Mouse (Mus musculus) midbrain, embryonic 15.5 days (tissue): ENCODE data around the gene Fes. TPM values are rescaled to one million over a fixed set of nuclear protein-coding genes. Genes with fewer than 3 reads are reported as not detected.
"Not testable (repeated sequence)": the region's sequence is repeated elsewhere in the genome, so short reads cannot be mapped to it uniquely, and the experiment has no call there.

Experiments used
- ATAC-seq: fragments of 200-750 bp; cut with Nextera tagmentation; replicated peaks from 2 replicates; pipeline ENCODE4 v1.8.0; 2017; ENCODE audit warnings: moderate TSS enrichment
- H3K27ac ChIP-seq: fragments of 300-500 bp; sonication (generic); 2 replicates; pipeline ENCODE4 v1.5.1; 2015; ENCODE audit warnings: mild to moderate bottlenecking, inconsistent platforms
- H3K27me3 ChIP-seq: fragments of 300-500 bp; sonication (generic); replicated peaks from 2 replicates; pipeline ENCODE4 v1.6.1; 2015; ENCODE audit warnings: inconsistent platforms
- H3K36me3 ChIP-seq: fragments of 300-500 bp; sonication (generic); replicated peaks from 2 replicates; pipeline ENCODE4 v1.6.1; 2015; ENCODE audit warnings: inconsistent platforms
- H3K4me1 ChIP-seq: fragments of 300-500 bp; sonication (generic); 2 replicates; pipeline ENCODE4 v1.6.1; 2015; ENCODE audit warnings: inconsistent platforms
- H3K4me2 ChIP-seq: fragments of 300-500 bp; sonication (generic); 2 replicates; pipeline ENCODE4 v1.6.1; 2015; ENCODE audit warnings: inconsistent platforms, mild to moderate bottlenecking, moderate library complexity
- H3K4me3 ChIP-seq: fragments of 300-500 bp; sonication (generic); 2 replicates; pipeline ENCODE4 v1.5.1; 2015; ENCODE audit warnings: mild to moderate bottlenecking, inconsistent platforms
- H3K9ac ChIP-seq: fragments of 300-500 bp; sonication (generic); 2 replicates; pipeline ENCODE4 v1.6.1; 2015; ENCODE audit warnings: mild to moderate bottlenecking, inconsistent platforms
- H3K9me3 ChIP-seq: fragments of 300-500 bp; sonication (generic); 2 replicates; pipeline ENCODE4 v1.6.1; 2016; ENCODE audit warnings: inconsistent platforms
- WGBS: fragments of 180-500 bp; shearing (Covaris S2); methylation state at CpG from one replicate; pipeline ENCODE4 v1.1.7; 2015; ENCODE audit warnings: mixed read lengths; 5-methylcytosine and 5-hydroxymethylcytosine counted together
- polyA plus RNA-seq: library from polyadenylated mRNA; unstranded; fragments of >200 nt; fragmentation: Nextera tagmentation; extraction: Ambion mirVana; gene quantifications from 2 replicates; pipeline ENCODE4 v1.2.1, GENCODE M21; 2015

Gene Fes
- polyA plus RNA-seq, 1 experiment from 2014 or later = 4.4 TPM

DNA sequence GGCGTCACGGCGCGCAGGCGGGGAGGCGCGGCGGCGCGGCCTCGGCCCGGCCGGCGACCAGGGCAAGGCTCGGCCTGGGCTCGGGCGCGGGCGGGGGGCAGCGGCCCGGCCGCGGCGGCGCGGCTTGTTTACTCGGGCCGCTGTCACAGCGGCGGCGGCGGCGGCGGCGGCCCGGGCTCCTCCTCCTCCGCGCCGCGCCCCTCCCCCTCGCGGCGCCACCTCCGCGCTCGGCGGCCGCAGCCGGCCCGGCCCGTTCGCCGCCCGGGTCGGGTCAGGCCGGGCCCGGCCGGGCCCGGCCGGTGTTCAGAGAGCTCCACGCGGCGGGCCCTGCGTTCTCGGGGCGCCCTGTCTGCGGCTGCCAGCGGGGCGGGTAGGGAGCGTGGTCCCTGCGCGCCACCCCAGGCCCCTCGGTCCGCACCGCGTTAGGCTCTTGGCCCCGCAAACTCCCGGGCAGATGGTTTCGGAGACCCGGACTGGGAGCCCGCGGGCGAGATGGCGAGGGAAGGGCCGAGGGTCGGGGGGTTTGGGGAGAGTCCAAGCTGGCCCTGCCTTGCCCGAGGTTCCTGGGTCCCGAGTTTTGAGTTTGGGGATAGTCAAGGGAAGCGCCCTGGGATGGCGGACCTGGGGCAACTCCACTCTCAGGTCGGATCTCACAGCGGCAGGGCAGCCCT lies 15.0 kb upstream of the Fes start:
- Histone ChIP-seq H3K9me3 (no peaks in the 10 kb centered on the region), H3K9ac (peak overlapping the region; percentile 92), H3K27ac (peak overlapping the region; percentile 83), H3K4me1 (peaks cover 26% of the 10 kb centered on the region), H3K36me3 (no peaks in the 10 kb centered on the region), H3K4me2 (peak overlapping the region; percentile 84), H3K4me3 (peak overlapping the region; percentile 92), H3K27me3 (no peaks in the 10 kb centered on the region; the same call in 1 of the 2 replicates)
- under 1% methylated on average over 65 of the region's 92 CpGs for WGBS
- ATAC-seq = peak; percentile 79

DNA sequence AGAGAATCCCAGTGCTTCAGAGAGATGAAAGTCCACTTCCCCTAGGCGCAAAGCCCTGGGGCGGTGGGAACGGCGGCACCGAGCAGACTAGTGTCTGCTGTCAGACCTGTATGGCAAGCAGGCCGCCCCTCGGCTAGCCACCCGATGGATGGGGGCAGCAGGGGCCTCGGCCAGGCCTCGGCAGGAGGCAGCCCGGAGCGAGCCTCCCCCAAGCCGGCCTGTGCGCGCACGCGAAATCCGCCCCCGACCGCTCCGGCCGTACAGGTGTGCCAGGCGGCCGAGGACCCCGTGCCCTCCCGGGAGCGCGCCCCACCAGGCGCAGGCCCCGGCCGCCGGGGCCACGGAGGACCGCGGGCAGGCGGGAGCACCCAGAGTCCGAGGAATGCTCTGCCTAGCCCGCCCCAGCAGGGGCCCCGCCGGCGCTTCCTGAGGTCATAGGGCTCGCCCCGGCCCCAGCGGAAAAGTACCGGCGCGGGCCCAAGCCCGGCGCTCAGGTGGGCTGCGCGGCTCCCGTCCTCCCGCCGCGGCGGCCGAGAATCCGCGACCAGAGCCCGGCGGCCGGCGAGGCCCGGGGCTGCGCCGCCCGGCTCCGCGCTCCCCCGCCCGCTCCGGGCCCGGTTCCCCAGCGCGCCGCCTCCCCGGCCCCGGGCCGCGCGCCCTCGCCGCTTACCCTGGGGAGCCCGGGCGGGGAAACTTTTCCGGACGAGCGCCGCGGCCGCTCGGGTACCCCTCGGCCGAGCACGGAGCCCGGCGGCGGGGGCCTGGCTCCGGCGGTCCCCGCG lies 14.3 kb upstream of the Fes start:
- Histone ChIP-seq H3K9me3 (no peaks in the 10 kb centered on the region), H3K36me3 (0 out of 2 replicates have a peak, but pooled peaks cover under 1% of the 10 kb centered on the region), H3K4me1 (peaks cover 26% of the 10 kb centered on the region), H3K27me3 (no peaks in the 10 kb centered on the region; the same call in 1 of the 2 replicates), H3K4me3 (peak overlapping the region; percentile 92), H3K4me2 (peak overlapping the region; percentile 84), H3K9ac (peak overlapping the region; percentile 92), H3K27ac (peak overlapping the region; percentile 83)
- ATAC-seq = peak; percentile 66
- WGBS = under 1% methylated on average over 56 of the region's 102 CpGs

DNA sequence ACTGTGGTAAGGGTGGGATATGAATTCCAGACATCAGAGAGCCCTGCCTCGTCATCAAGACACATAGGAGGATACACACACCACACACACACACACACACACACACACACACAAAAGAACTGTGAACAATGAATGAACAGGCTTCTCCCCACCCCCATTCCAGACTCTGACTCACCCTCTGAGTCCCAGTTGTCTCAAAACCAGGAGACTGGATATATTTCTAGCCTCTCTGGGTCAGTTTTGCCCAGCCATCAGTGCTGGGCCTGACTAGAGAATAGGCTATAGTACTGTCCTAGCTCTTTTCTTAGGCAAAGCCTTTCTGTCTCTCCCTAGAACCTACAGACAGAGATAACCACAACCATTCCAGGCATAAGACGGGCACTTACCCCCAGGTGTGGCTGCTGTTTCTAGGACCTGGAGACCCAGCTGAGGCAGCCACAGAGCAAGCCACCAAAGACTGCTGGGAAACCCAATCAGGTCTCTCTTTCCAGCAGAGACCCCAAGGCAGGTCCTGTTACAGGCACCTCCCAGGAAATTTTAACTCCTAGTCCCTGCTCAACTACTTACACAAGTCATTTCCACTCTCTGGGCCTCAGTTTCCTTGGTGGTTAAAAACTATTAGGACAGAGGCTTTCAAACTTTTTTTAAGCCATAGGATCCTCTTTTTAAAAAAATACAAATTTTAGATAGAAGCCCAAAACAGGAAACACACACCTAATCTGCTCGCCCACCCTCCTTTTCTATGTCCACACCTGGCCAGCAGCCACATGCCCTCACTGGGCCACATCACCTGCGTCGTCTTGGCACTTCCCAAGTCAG lies 13.5 kb upstream of the Fes start:
- Histone ChIP-seq H3K27ac (peak overlapping the region; percentile 83), H3K27me3 (no peaks in the 10 kb centered on the region; the same call in 1 of the 2 replicates), H3K4me3 (peak overlapping the region; percentile 92), H3K36me3 (peaks cover 7% of the 10 kb centered on the region), H3K4me1 (peaks cover 26% of the 10 kb centered on the region), H3K9me3 (no peaks in the 10 kb centered on the region), H3K4me2 (peak overlapping the region; percentile 84), H3K9ac (peak overlapping the region; percentile 92)
- ATAC-seq = no peak; the same call in 1 of the 2 replicates
- 27% methylated on average over 5 of the region's 5 CpGs for WGBS

DNA sequence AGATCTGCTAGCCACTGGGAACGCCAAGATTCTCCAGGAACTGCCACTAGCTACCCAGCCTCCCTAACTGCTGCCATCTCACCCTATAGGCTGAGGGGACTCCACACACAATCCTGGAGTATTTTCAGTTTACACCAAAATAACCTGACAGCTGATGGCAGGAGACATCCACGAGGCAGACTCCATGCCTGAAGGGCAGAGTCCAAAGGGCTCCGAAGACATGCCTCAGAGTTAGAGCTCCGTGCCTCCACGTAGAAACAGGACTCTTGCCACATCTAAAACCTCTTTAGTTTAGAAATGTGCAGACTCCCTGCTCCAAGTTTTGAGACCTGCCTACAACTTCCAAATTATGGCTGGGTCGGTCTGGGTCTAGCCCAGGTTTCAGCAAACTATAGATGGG lies 12.8 kb upstream of the Fes start:
- Histone ChIP-seq H3K36me3 (peaks cover 8% of the 10 kb centered on the region), H3K4me3 (no peak overlapping the region), H3K27me3 (no peaks in the 10 kb centered on the region; the same call in 1 of the 2 replicates), H3K4me1 (peaks cover 26% of the 10 kb centered on the region), H3K9ac (no peak overlapping the region), H3K4me2 (peak overlapping the region; percentile 84), H3K27ac (no peak overlapping the region), H3K9me3 (no peaks in the 10 kb centered on the region)
- WGBS = 79% methylated on average over 6 of the region's 6 CpGs
- ATAC-seq = no peak

DNA sequence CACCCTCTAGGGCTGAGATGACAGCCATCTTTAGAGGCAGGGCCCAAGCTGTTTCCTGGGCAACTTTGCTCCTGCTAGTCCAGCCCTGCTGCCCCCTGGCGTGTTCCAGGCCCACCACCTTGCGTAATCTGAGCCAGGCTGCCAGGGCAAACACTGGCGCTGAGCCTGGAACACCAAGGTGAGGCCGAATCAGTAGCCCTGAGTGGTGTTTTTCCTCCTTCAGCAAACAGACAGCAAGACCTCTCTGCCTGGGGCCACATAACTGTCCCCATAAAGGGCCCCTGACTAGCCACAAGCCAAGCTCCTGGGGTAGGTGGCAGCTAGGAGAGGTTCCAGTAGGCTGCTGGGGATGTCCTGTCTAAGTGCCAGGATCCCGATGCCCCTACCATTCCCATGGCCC lies 12.4 kb upstream of the Fes start:
- no peak overlapping the region for H3K9ac ChIP-seq

DNA sequence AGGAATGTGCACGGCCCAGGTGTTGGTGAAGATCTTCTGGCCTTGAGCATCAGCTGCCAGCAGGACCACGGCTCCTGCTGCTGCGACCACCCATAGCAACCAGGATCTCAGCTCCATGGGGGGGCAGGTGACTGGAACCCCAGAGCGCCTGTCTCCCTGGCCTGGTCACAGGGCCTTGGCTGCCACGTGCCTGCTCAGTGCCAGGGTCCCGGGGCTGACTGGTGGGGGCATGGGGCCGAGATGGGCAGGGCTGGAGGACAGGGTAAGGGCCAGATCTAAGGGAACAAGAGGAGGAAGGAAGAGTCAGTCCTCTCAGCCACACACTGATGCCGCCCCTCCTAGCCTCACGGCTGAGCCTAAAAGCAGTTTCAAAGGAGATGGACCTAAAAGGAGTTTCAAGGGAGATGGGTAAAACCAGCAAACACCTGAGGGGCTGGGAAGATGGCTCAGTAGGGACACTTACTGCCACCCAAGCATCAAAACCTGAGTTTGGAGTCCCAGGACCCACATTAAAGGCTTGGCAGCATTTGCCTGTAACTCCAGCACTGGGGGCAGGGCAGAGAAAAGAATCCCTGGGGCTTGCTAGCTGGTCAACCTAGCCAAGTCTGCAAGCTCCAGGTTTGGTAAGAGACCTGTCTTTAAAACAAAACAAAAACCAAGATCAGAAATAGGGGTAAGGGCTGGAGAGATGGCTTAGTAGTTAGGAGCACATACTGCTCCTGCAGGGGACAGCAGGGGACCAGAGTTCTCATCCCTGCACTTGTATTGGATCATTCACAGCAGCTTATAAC lies 11.1 kb upstream of the Fes start:
- Histone ChIP-seq H3K27me3 (no peaks in the 10 kb centered on the region), H3K4me3 (no peak overlapping the region), H3K27ac (no peak overlapping the region), H3K9me3 (no peaks in the 10 kb centered on the region), H3K4me1 (peaks cover 26% of the 10 kb centered on the region), H3K36me3 (peaks cover 18% of the 10 kb centered on the region), H3K9ac (no peak overlapping the region), H3K4me2 (no peak overlapping the region)
- no peak for ATAC-seq
- WGBS = 73% methylated on average over 9 of the region's 9 CpGs

More for the DNA sequence above, 12.4 kb upstream of the Fes start:
- Histone ChIP-seq H3K4me2 (peak overlapping the region; percentile 15), H3K36me3 (peaks cover 12% of the 10 kb centered on the region), H3K27ac (no peak overlapping the region), H3K4me1 (peaks cover 26% of the 10 kb centered on the region), H3K9me3 (no peaks in the 10 kb centered on the region), H3K27me3 (no peaks in the 10 kb centered on the region; the same call in 1 of the 2 replicates), H3K4me3 (no peak overlapping the region)
- ATAC-seq = no peak
- WGBS = 52% methylated on average over 5 of the region's 5 CpGs

DNA sequence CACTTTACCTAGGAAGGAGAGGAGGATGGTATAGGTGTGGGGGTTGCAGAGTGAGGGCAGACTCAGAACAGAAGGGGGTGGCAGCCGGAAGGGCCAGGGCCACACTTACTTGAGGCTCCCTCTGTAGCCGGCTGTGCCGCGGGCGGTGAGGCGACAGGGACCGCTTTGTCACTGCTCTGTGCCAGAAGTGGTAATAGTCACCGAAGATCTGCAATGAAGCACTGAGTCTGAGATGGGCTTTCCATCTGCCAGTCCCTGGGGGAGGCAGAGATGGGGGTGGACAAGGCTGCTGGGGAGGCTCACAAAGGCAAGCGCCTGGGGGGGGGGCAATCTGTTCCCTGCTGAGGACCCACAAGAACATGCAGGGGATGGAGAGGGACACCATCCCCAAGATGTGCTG lies 10.2 kb upstream of the Fes start:
- no peaks in the 10 kb centered on the region for H3K27me3 ChIP-seq
- ATAC-seq = no peak
- H3K27ac ChIP-seq = no peak overlapping the region
- H3K4me3 ChIP-seq = no peak overlapping the region
- H3K9me3 ChIP-seq = no peaks in the 10 kb centered on the region
- no peak overlapping the region for H3K4me2 ChIP-seq
- 86% methylated on average over 9 of the region's 9 CpGs for WGBS
- H3K4me1 ChIP-seq = peaks cover 22% of the 10 kb centered on the region
- H3K9ac ChIP-seq = no peak overlapping the region
- H3K36me3 ChIP-seq = peaks cover 18% of the 10 kb centered on the region

DNA sequence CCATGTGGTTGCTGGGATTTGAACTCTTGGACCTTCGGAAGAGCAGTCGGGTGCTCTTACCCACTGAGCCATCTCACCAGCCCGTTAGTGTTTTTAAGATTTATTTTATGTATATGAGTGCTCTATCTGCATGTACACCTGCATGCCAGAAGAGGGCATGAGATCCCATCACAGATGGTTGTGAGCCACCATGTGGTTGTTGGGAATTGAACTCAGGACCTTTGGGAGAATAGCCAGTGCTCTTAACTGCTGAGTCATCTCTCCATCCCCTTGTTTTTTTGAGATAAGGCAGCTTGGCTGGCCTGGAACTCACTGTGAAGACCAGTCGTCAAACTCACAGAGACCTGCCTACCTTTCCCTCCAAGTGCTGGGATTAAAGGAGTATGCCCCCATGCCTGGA lies 8.7 kb upstream of the Fes start:
- Histone ChIP-seq H3K36me3 (peaks cover 31% of the 10 kb centered on the region), H3K4me1 (peaks cover 17% of the 10 kb centered on the region)
- not testable (repeated sequence) for H3K27ac ChIP-seq, H3K9ac ChIP-seq, H3K4me3 ChIP-seq, H3K4me2 ChIP-seq, H3K9me3 ChIP-seq, H3K27me3 ChIP-seq, ATAC-seq
- WGBS = 95% methylated on average over 4 of the region's 4 CpGs

DNA sequence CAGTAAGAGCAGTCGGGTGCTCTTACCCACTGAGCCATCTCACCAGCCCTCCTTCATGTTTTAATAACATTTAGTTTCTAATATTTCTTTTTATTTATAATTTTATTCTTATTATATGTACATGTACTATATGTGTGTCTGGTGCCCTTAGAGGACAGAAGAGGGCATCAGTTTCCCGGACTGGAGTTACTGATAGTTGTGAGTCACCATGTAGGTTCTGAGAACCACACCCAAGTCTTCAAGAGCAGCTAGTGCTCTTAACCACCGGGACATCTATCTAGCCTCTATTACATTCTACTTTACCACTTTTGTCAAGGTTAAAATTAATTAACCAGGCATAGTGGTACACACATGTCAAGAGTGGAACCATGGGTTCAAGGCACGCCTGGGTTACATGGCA lies 6.9 kb upstream of the Fes start:
- Histone ChIP-seq H3K9ac (no peak overlapping the region), H3K4me1 (no peaks in the 10 kb centered on the region; the same call in 1 of the 2 replicates), H3K9me3 (no peaks in the 10 kb centered on the region), H3K27ac (no peak overlapping the region), H3K4me3 (no peak overlapping the region), H3K27me3 (no peaks in the 10 kb centered on the region), H3K36me3 (peaks cover 42% of the 10 kb centered on the region), H3K4me2 (no peak overlapping the region)
- whole genome bisulfite sequencing = 89% methylated on average over 4 of the region's 4 CpGs
- ATAC-seq = no peak

DNA sequence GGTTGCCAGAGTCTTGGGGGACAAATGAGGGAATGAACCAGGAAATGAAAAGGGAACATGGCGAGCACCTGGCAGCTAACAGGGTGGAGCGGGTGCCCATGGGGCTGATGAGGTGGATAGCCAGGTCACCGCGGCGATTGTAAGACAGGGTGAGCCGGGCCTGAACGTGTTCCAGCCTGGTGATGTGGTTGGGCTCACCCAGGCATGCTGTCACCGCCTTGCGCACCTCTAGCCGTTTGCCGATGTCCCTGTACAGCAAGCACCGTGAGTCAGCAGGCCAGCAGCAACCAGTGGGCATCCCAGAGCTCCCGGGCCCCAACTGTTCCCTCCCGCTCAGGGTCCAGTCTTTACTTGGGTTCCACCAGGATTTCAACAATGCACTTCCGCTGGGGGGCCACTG lies 4.4 kb upstream of the Fes start:
- peaks cover 42% of the 10 kb centered on the region for H3K36me3 ChIP-seq
- H3K4me2 ChIP-seq = no peak overlapping the region
- no peak for ATAC-seq
- H3K9me3 ChIP-seq = no peaks in the 10 kb centered on the region
- H3K27me3 ChIP-seq = 0 out of 2 replicates have a peak, but pooled peaks cover under 1% of the 10 kb centered on the region
- H3K4me1 ChIP-seq = peaks cover 9% of the 10 kb centered on the region
- no peak overlapping the region for H3K4me3 ChIP-seq
- no peak overlapping the region for H3K9ac ChIP-seq
- WGBS = 94% methylated on average over 15 of the region's 15 CpGs
- H3K27ac ChIP-seq = no peak overlapping the region

DNA sequence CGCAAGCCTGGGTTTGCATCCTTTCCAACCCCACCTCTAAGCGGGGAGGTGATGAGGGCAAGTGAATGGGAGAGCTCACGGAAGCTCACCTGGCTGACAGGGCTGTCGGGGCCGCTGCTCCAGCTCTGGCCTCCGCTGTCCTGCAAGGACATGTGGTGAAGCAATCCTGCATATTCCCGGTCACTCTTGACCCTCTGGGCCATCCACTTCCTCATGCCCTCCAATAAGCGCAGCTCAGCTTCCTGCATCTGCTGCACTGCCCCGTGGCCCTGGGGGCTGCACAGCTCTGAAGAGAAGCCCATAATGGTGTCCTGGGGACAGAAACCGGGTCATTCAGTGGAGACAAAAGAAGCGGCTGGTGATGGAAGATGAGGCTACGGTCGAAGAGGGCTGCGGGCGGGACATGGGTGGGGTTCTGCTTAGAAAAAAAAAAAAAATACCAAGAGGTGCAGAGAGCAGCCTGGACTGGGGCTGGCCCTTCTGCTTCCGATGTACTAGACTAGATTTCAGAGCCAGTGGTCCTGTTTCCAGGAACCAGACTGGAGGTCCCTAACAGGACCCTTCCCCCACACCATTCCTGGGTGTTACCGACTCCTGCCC lies 613 bp downstream of the Fes start:
- H3K4me2 ChIP-seq = peak overlapping the region; percentile 26; the same call in 1 of the 2 replicates

More for the DNA sequence above, 613 bp downstream of the Fes start:
- ATAC-seq = 0 out of 2 replicates have a peak, but pooled peaks have one; percentile 15
- Histone ChIP-seq H3K27ac (no peak overlapping the region), H3K4me3 (peak overlapping the region; percentile 2; the same call in 1 of the 2 replicates), H3K36me3 (peaks cover 19% of the 10 kb centered on the region; the same call in 1 of the 2 replicates), H3K4me1 (peaks cover 9% of the 10 kb centered on the region), H3K9ac (no peak overlapping the region), H3K27me3 (0 out of 2 replicates have a peak, but pooled peaks cover 5% of the 10 kb centered on the region), H3K9me3 (no peaks in the 10 kb centered on the region)
- WGBS = 31% methylated on average over 17 of the region's 17 CpGs
